ENCODE assay signal across 12 mouse cellular contexts in the genomic region with DNA sequence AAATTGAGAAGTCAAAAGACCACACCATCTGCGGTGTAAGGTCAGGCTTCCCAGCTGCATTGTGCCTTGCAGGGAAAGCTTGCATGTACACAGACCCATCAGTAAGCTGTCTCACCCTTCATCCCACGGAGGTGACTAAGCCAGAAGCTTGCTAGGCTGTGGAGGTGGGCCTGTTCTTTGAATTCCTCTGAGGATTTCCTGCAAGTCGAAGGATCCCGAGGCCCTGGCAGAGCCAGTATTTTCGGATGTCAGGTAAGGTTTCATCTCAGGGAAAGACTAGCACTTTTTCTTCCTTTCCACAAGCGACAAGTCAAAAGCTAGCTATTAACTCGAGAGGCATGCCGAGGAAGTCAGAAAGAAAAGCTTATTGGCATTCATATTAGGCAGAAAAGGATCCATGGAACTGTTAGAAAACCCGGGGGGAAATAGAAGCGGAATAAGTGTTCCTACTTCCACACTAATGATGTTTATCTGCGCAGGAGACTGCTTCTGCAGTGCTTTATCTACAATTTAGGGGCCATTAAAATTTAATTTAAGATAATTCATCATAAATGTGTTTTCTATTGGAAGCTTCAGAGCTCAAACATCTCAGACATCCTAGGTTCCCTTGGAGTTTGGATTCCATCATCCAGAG.
"Had no signal": no experiment of that assay in that cellular context is flagged by ENCODE, and none has a peak within 500 bp of the region (broad histone marks: within the 10 kb centered on the region; RNA-seq: fewer than 3 reads in every experiment).

No protein-coding gene starts in this region.

- H3K4me3 ChIP-seq: layer of hippocampus, adult 2 months; limb, embryonic 12.5 days; liver, embryonic 13.5 days had no signal

- H3K4me1 ChIP-seq: limb, embryonic 12.5 days; liver, embryonic 13.5 days had no signal

- H3K36me3 ChIP-seq: limb, embryonic 12.5 days; liver, embryonic 13.5 days had no signal

- H3K27me3 ChIP-seq: limb, embryonic 12.5 days; liver, embryonic 13.5 days had no signal

- H3K9ac ChIP-seq: limb, embryonic 12.5 days; liver, embryonic 13.5 days had no signal

- DNase-seq: kidney, adult 18-20 months; kidney, postnatal 10 days; kidney, postnatal 4 days; liver; liver, embryonic 13.5 days; lung, adult 18-20 months; right cerebral cortex, postnatal 4 days; spleen, adult 18-20 months; thymus, adult 18-20 months; thymus, postnatal 14 days had no signal

- H3K4me2 ChIP-seq: limb, embryonic 12.5 days; liver, embryonic 13.5 days had no signal

- H3K27ac ChIP-seq: layer of hippocampus, adult 2 months; limb, embryonic 12.5 days; liver, embryonic 13.5 days had no signal

- H3K9me3 ChIP-seq: liver, embryonic 13.5 days had no signal
